Mouse (Mus musculus): ENCODE data around the gene Spsb1.

- TF ChIP-seq CTCF (IDR thresholded peaks at IDR 0.05; ENCODE audit: low read depth, low read length) (no peak), GATA2 (IDR thresholded peaks at IDR 0.05; ENCODE audit: borderline replicate concordance, low read depth, low read length) (no peak), GATA1 (IDR thresholded peaks at IDR 0.05; ENCODE audit: borderline replicate concordance, low read length) (no peak)
Observed at GRCm38 (mm10) chr4:149880908-149881307, 73.9 kb downstream of the Spsb1 start.

Measured in G1E (cell line).